Mouse (Mus musculus) lung, adult 18-20 months (tissue): Measurements from ENCODE around the gene Cblb.

Source experiments
- DNase-seq, 2 experiments: peaks; one replicate each; pipeline ENCODE4 v3.0.0; 2022; ENCODE audit warnings: mixed read lengths in 2 of 2

The Cblb gene

DNA sequence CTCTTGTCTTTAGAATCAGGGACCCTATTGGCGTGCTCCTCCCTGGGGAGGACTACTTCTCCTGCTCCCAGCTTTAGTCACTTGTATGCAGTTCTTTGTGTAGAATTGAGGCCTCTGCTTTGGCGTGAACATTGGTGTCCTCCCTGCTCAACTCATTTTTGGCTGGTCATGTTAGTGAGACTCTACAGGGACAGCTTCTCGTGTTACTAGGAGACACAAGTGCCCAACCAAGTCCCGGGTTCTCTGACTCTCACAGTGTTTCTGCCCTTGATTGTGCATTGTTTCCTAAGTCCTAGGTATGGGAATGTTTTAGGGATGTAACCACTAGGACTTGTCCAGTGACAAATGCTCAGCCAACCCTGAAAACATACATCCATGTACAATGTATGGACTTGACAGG lies 9.9 kb downstream of the Cblb start:
- no peak for DNase-seq

DNA sequence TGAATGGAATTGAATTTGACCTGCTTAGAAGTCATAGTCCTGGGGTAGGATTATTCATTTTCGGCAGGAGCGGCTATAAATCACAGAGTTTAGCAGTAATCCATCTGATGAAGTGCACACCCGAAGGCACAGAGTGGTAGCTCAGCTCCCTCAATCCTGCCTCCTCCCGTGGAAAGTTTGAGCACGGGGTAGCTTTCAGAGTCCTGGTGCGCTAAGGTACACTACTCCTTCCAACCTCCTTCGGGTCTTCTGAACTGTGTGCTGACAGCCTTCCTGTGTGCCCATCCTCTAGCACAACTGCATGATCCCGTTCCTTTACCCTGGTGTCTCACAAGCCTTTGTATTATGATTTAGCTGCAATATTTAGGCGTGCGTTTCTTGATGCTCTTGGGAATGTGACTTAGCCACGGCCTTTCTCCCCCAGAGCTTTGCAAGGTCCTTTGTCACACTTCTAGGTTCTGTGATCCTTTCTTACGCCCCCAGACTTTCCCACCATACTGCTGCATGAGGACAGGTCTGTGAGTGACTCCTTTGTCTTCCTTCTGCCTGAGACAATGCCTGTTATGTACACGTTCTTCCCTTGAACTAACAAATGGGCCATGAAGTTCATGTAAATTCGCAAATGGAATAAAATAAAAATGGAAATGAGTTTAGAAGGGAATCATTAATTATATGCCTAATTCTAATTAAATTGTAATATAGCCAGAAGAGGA lies 11.8 kb downstream of the Cblb start:
- no peak for DNase-seq

DNA sequence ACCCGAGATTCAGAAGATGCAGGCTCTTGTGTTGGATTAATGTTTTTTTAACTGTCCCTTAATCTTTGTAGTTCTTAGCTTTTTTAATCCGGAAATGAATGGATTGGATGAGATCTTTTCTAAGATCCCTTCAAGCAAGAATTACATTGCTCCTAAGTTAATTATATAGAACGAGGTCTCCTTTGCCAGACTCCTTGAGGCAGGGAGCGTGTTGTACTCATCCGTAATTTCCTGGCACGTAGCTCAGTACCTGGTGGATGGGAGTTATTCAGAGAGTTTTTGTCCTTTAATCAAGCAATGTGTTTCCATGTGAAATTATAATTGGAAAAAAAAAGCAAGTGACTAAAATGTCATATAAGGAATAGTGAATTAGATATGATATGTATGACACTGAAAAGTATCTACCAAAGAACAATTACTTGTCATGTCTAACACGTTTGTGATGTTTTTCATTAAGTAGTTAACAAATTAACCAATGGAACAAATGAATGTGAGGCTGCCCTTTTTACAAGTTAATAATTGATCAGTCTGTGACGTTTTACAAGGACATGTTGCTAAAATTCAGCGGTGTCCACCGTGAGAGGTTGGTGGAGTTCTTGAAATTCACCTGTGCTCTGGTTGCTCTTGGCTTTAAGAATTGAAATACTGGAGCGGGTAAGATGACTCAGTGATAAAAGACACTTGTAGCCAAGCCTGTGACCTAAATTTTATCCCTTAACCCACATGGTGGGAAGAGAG lies 12.5 kb downstream of the Cblb start:
- no peak for DNase-seq

DNA sequence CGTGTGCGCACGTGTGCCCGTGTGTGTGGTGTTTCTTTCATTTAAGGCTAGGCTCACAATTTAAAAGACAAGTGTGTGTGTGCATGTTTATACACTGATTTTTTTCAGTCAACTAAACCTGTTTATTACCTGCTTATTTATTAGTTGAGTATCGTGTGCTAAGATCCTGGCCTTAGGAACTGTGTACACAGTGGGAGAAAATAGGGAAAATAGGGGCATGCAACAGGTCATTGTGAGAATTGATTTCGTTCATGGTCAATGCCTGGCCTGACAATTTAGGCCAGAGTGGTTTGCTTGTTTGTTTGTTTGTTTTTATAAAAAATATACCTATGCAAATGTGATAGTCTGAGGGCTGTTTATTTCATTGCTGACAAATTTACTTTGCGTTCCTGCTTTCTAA lies 13.5 kb downstream of the Cblb start:
- DNase-seq, result no peak

DNA sequence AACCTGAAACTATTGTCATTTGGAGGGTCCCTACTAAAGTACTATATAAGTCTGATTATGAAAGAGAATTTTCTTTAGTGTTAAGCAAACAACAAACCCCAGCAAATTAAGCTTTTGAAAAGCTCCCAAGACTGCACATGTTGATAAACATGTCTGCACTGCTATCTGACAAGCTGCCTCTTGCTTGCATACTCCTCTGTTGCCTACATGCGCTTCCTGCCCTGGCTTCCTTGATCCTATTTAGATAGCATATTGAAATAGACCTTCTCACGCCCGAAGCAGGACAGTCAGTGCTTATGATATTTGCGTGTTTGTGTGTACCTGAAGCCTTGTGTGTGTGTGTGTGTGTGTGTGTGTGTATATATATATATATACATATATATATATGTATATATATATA lies 14.0 kb downstream of the Cblb start:
- DNase-seq, result no peak

DNA sequence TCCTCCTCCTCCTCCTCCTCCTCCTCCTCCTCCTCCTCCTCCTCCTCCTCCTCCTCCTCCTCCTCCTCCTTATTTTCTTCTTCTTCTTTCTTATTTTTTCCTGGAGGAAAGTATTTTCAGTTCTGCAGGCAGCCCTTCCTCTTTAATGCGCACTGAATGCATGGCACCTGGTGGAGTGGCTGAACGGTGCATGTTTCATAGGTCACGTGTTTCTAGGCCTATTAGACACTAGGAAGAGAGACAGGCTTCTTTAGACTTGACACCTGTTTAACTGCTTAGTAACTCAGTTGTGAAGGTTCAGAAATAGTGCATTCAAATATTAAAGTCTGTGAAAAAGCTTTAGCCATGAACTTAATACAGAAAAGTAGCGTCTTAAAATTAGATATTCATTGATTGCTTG lies 15.4 kb downstream of the Cblb start:
- no peak for DNase-seq

DNA sequence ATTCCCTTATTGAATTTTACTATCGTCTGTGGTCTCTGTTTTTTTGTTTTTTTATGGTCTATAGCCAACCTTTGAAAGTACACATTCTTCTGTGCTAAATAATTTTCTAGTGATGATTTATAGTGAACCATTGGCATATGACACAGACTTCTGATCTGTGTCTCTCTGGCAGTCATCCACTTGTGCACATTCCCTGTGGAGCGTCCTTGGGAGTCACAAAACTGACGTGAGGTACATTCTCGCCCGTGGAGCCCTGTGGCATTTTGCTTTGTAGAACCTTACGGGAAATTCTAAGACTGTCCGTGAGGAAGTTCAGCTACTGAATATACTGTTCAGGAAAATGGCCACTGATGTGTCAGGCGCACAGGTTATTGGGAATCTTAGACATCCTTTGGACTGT lies 20.1 kb downstream of the Cblb start:
- no peak for DNase-seq

DNA sequence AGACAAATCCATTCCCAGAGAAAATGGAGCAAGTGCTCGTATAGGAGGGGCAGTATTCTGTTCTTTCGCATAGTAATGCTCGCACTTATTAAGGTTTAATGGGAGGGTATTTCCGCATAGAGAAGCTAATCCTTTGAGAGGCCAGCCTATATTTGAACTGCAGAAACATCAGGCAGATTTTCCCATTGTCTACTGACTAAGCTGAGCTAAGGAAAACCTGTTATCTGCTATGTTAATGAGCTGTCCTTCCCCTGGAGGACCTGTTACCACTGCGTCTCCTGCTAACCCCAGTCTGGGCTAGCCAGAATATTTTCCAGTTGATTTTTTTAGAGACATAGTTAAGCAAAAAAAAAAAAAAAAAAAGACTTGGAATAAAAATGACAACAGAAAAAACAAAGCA lies 21.7 kb downstream of the Cblb start:
- no peak for DNase-seq

DNA sequence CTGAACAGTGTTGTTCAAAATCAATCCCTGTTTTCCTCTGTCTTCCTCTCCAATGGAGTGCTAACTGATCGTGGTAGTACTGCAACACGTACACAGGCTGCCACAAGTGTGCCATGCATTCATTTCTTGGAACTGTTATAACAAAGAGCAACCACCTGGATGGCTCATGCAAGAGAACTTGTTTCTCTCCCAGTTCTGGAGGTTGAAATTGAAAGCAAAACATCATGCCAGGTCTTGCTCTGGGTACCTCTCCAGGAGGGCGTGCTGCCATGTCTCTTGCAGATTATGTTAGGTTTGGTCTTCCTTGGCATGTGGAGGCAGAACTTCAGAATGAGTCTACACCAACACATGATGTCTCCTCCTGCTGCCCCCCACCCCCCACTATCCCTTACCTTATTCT lies 24.2 kb downstream of the Cblb start:
- no peak for DNase-seq

DNA sequence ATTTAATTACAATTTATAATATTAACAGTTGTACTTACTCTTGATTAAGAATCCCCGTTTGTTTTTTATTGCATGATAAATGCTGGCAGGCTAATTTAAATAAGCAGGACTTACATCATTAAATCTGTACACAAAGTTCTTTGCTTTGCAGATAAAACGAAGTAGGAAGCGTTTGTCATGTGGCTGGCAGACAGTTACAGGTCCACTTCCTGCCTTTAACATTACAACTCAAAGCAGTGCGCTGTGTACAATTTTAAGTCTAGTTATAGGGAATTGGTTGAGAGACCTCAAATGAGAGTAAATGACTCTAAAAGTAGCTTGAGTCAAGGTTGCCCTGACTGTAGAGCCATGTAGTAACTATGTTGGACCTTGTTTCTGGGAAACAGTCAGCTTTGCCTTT lies 25.1 kb downstream of the Cblb start:
- DNase-seq, result no peak

DNA sequence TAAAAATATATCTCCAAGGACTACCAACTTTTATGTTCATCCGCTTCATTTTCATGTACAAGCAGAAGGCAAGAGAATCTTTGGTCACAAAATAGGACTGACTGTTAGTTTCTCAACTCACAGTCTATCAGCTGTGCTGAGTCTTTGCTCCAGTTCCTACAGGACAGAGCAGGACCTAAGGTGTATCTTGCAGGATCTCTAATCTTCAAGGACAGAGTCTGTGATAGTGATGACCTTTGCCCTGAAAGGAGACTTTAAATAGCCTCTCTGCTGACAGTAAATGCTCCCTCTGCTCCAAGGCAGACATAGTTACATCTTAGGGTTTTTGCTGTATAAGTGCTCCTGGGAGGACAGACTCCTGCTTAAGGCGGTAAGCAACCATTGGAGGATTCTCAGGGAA lies 26.3 kb downstream of the Cblb start:
- no peak for DNase-seq

DNA sequence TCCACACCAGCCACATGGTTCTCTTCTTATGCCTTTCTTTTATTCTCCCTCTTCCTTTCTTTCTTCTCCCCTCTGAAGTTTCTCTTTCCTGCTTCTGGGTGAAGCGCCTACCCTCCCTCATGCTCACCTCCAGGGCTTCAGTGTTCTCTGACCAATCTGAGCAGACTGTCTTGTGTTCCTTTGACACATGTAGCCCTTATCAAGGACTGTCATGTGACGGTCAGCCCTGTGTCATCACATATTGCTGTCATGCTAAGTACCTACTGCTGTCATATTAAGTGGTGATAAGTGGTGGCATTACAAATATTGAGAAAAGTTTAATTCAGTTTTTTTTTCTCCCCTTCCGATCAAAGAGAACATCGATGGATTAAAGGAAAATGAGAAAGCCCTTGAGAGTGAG lies 28.5 kb downstream of the Cblb start:
- no peak for DNase-seq

DNA sequence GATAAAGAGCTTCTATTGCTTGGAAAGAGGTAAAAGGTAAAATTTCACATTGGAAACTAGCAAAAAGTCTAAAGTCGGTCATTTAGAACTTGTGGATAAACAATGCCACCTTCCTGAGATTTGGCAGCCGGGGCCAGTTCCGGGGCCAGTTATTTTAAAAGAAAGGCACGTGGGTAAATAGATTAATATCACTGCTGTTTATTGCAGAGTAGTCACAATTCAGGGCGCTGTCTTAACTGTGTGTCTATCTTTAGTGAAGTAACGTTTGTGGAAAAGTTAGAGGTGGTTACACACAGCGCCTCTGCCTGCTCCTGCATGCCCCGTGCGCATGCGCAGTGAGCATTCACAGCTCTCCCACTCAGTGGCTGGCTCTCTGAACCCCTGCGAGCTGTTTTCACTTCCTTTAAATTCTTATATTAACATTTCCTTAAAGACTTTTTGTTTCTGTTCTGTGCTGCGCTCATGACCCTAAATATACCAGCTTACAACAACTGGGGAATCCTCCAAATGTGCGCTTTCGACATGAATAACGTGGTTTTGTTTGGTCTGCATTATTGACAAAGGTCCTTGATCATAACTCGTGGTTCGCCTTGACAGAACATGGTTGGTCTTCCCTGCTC lies 29.2 kb downstream of the Cblb start:
- peak; percentile 72 to 73 for DNase-seq

DNA sequence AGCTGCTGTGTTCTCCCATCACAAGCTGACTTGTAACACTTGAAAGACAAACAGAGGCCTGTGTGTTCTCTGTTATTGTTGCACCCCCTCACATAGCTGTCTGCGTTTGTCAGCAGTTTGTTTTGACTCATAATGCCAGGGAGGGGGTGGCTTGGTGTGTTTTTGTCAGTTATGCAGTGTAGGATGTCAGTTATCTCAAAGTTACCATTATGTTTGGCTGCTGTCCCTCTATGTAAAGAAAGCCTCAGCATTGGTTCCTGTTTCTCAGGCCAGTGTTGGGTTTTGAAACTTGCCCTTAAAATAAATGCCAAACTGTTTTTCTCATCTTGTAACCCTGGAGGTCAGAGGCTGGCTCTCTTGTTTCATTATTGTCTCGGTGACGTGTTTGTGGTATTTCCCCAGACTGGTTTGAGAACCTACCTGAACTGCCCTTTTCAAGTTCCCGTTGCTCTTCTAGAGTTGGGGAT lies 30.0 kb downstream of the Cblb start:
- DNase-seq, result peak; percentile 45 to 71

DNA sequence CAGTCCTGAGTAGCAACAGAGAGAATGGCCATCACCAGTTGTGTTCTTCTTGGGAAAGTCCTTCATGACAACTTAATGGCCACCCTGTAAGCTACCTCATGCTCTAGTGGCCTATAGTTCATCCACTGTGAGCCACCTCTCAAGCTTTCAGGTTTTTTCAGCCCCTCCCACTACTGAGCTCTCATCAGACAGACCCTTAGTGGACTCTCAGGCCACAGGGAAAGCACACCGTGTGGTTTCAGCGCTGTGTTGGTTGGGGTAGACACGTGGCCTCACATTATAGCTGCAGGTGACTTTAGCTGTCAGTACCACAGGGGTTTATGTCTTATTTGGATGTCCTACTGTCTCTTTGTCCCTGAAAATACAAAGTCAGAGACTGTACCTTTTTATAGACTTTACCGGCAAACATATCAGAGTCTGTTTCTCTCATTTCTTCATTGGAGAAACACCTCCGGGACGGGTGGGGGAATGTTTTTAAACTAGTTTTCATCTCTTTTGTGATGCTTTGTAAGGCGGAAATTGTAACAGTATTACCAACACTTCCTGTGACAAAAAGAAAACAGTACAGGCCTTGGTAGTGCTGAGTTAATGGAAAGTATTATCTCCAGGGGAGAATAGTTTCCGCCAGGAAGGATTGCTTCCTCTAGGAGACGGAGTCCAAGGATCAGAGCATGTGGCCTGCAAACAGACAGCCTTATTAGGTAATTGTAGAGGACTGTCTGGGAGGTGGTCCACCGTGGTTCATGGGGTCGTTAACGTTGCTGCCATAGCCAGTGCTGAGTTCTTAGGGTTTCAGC lies 33.5 kb downstream of the Cblb start:
- DNase-seq, result peak in 1 of 2 experiments; percentile 34

DNA sequence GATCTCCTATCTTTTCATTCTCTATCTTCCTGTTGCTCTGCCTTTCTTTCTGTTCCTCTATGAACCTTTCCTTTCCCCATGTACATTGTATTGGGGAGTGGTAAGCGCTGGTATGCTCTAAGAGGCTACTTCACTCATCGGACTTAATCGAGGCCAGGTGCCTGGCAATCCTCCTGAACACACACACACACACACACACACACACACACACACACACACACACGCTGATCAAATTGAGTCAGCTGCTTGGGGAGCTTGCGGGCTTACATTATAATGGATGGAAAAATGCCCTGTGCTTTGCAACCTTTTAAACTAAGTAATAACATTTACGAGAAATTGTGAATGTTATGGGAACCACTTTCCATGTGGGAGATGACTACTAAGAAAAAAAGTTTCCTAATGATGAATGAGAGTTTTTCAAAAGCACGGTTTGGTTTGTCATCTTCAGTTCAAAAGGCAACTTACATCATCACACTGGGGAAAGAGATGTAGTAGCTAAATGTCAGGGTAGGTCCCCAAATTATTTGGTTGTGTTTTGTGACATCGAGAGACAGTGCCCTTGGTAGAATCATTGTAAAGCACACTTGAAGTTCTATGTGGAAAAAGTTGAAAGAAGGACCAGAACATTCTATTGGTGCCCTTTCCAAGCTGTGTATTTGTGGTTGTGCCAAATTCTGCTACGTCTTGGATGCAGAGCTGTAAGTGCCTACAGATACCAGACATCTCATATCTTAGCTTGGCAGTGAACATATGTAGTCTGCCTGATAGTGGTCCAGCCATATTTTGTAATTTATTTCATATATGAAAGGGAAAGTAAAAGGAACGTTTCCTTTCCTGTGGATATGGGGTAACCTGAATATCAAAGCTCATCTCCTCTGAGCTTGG lies 36.8 kb downstream of the Cblb start:
- DNase-seq, result no peak

DNA sequence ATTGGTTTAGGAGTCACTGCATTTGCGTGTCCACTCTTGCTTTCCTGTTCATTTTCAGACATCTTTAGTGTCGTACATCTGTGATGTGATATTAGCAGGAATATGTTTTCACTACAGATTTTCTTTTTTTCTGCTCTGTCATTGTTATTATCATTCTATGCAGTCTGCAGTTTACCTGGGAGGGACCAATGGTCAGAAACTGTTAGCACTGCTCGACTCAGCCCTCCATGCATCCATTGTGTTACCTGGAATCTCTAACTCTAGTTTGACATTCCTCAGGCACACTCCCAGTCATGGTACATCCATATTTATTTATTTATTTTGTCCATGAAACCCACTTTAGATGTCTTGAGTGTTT lies 37.5 kb downstream of the Cblb start:
- DNase-seq, result no peak

DNA sequence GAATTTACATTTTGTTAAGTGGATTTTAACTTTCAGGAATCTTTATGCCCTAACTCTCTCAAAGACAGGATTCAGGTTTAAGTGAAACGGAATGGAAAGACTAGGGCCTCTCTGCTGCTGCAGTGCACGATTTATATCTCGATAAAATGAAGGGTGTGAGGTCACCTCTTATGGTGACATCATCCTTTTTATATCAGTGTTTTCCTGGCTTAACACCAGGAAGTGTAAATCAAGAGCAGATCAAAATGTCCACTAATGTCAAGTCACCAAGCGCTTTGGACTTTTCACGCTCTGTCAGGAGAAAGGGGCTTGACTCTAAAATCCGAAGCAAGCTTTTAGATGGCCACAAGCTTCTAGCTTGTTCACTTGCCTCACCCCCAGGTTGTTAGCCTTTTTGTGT lies 38.6 kb downstream of the Cblb start:
- DNase-seq, result no peak

DNA sequence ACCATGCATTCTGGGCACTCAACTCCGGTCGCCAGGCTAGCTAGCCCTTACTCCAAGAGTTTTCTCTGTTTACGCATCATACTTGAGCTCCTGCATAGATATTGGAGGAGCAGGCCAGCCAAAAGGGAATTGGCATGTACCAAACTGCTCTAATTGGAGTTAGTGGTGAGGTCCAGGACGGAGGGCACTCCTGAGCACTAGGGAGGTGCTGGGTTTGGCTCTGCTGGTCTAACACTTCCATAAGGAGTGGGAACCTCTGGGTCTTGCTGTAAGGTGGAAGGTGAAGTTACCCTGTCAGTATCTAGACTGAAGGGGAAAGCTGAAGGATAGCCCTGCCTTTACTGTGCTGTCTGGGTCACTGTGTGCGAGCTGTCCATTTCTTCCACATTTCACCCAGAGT lies 39.1 kb downstream of the Cblb start:
- DNase-seq, result no peak

DNA sequence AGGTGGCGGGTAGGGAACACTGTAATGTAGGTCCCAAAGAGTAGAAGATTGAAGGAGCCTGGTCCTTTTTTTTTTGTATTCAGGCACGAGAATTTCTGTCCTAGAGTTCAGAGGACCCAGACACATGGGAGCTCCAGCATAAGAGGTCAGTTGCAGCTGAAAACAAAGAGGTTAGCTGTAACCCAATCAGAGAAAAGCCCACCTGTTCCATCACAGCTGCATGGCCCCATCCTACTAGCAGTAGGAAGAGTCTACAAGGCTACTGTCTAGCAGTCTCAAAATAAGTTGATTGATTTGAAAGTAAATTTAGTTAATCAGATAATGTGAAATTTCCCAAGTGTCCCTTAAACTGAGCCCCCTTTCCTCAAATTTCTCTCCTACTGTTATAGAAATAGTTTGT lies 40.3 kb downstream of the Cblb start:
- DNase-seq, result no peak

DNA sequence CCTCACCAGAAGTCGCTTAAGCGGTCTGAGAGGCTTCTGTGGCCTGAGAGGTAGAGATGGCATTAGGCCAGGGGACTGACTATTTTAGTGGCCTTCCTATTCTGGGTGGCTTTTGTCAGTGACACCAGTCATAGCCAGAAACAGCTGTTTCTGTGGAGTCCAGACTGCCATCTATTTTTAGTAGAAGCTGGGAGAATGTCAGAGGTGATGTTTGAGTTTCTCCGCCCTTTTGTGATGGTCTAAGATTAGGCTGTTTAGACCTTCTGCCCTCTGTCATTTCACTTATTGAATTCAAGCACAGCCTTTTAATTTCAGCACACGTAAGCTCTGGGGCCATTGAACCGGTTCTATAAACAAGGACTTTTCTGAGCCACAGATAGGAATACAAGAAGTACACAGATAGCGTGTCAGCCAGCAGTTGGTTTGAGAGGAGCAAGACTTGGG lies 40.8 kb downstream of the Cblb start:
- peak in 1 of 2 experiments; percentile 63 for DNase-seq

DNA sequence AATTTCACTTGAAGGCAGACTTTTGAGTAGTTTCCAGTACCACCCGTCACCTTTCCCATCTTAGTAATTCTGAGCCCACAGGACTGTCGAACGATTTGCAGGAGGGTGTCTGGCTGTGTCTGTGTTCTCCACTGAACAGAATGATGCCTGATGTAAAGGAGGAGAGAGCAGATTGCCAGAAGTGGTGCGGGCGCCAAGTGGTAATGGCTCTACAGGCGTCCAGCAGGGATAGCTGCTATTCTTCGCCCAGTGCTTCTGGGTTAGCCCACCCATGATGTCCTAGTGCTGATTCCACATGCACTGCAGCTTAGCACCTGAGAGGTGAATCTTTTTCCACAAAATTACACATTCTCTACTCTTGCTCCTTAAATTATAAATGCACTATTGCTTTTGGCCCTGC lies 45.6 kb downstream of the Cblb start:
- no peak for DNase-seq
